Mouse (Mus musculus) liver, postnatal 0 days (tissue): ENCODE data around the gene Rasgef1b. TPM values are rescaled to one million over a fixed set of nuclear protein-coding genes. Genes with fewer than 3 reads are reported as not detected.

ENCODE experiments used
- ATAC-seq: fragments of 200-750 bp; cut with Nextera tagmentation; 2 replicates; pipeline ENCODE4 v1.8.0; 2017; ENCODE audit warnings: mild to moderate bottlenecking, moderate library complexity
- DNase-seq: peaks from one replicate; pipeline ENCODE4 v3.0.0-alpha.2; 2016
- H3K27ac ChIP-seq: fragments of 300-500 bp; sonication (generic); 2 replicates; pipeline ENCODE4 v1.5.1; 2014; ENCODE audit warnings: antibody characterized with exemption, moderate library complexity, mild to moderate bottlenecking, low read depth
- H3K27me3 ChIP-seq: fragments of 300-500 bp; sonication (generic); 2 replicates; pipeline ENCODE4 v1.6.1; 2014; ENCODE audit warnings: low read length, control low read depth, mixed read lengths; ENCODE audit not compliant: insufficient read depth
- H3K36me3 ChIP-seq: fragments of 300-500 bp; sonication (generic); replicated peaks from 2 replicates; pipeline ENCODE4 v1.6.1; 2014; ENCODE audit warnings: mild to moderate bottlenecking, control low read depth, low read length, moderate library complexity, mixed read lengths; ENCODE audit not compliant: insufficient read depth
- H3K4me1 ChIP-seq: fragments of 300-500 bp; sonication (generic); 2 replicates; pipeline ENCODE4 v1.6.1; 2014; ENCODE audit warnings: antibody characterized with exemption, mild to moderate bottlenecking, control low read depth; ENCODE audit not compliant: insufficient read depth
- H3K4me2 ChIP-seq: fragments of 300-500 bp; sonication (generic); 2 replicates; pipeline ENCODE4 v1.6.1; 2014; ENCODE audit warnings: low read depth, mild to moderate bottlenecking, low read length, moderate library complexity, mixed read lengths
- H3K4me3 ChIP-seq: fragments of 300-500 bp; sonication (generic); 2 replicates; pipeline ENCODE4 v1.5.1; 2014; ENCODE audit warnings: low read depth, low read length
- H3K9ac ChIP-seq: fragments of 300-500 bp; sonication (generic); replicated peaks from 2 replicates; pipeline ENCODE4 v1.6.1; 2014; ENCODE audit warnings: mild to moderate bottlenecking, moderate library complexity
- H3K9me3 ChIP-seq: fragments of 300-500 bp; sonication (generic); 2 replicates; pipeline ENCODE4 v1.6.1; 2016; ENCODE audit warnings: mild to moderate bottlenecking, control low read depth, low read length, mixed read lengths
- CTCF ChIP-seq: sonication (generic); IDR thresholded peaks from 2 replicates; pipeline ENCODE4 v1.5.1; 2016; ENCODE audit warnings: antibody characterized with exemption, low read depth
- EP300 ChIP-seq: IDR thresholded peaks from 2 replicates; pipeline ENCODE4 v1.6.1; 2016; ENCODE audit warnings: antibody characterized with exemption, low read depth, mild to moderate bottlenecking
- WGBS: fragments of 180-500 bp; shearing (Covaris S2); extraction: QIAGEN DNeasy Blood & Tissue Kit; methylation state at CpG from one replicate; pipeline ENCODE4 v1.1.7; 2014; ENCODE audit not compliant: insufficient replicate concordance; 5-methylcytosine and 5-hydroxymethylcytosine counted together
- polyA plus RNA-seq: library from polyadenylated mRNA; unstranded; fragments of >200 nt; fragmentation: Nextera tagmentation; extraction: Ambion mirVana; gene quantifications from 2 replicates; pipeline ENCODE4 v1.2.1, GENCODE M21; 2015

Gene Rasgef1b
- polyA plus RNA-seq, 1 experiment from 2014 or later = 11.8 TPM

DNA sequence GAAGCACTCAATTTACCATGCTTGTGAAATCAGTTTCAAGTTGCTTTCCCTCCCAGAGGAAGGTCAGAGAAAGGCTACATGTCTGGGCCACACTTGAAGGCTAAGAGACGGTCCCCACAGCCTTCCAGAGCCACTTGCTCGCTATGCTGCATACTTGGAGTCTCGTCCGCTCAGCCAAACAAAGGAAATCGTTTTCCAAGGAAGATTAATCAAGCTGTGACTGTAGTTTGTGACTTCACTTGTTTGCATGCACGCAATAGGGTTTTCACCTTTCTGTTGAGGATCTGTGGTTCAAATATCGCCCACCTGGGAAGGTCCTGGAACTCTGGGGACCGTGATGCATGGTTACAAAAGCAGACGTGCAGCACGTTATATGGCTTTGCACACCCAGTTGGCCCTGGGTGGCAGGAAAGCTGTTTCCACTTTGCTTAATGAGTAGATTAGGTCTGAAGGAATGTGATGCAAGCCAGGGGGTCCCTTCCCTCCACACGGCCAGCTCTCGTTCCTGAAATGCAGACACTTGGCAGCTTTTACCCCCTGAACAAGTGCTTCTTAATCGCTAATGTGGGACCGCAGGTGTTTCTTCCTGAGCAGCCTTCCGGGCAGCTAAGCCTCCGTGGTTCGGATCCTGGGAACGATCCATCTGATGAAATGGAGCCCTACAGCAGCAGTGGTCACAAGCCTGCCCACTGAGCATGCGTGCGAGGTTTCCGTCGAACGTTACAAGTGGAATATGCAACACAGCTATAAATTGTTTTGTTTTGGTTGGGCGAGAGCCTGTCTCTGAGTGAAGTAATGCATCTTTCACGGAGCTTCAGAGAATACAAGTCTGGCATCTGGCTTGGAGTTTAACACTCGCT is 537.7 kb downstream of the Rasgef1b start:
- 72% methylated on average over 26 of the region's 26 CpGs for WGBS
- Histone ChIP-seq H3K9me3 (no peaks in the 10 kb centered on the region), H3K4me1 (no peaks in the 10 kb centered on the region), H3K9ac (no peak overlapping the region), H3K27ac (no peak overlapping the region), H3K4me3 (no peak overlapping the region), H3K36me3 (no peaks in the 10 kb centered on the region), H3K27me3 (no peaks in the 10 kb centered on the region), H3K4me2 (no peak overlapping the region)
- TF ChIP-seq CTCF = no peak
- TF ChIP-seq EP300 = no peak
- no peak for DNase-seq
- no peak for ATAC-seq

DNA sequence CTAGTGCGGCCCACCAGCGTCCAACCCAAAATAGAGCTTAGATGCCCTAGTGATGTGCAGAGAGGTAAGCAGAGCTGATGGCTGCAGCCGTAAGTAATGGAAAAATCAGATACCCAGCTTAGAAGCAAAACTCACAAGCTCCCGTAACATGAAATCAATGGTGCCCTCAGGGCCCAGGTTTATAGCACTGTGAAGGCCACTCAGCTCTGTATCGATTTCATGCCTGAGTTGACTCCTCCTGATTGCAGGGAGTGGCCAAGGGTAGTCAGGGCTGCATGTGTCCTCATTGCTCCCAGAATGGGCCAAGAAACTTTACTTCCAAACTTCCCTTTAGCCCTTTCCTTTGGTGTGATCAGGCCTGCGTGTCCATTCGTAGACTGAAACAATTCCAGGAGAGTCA is 545.2 kb downstream of the Rasgef1b start:
- H3K4me3 ChIP-seq = no peak overlapping the region
- ATAC-seq = no peak
- no peak overlapping the region for H3K4me2 ChIP-seq
- no peaks in the 10 kb centered on the region for H3K27me3 ChIP-seq
- H3K9me3 ChIP-seq = peaks cover 3% of the 10 kb centered on the region
- H3K4me1 ChIP-seq = no peaks in the 10 kb centered on the region
- H3K9ac ChIP-seq = no peak overlapping the region
- no peaks in the 10 kb centered on the region for H3K36me3 ChIP-seq
- TF ChIP-seq CTCF = no peak
- TF ChIP-seq EP300 = no peak
- H3K27ac ChIP-seq = no peak overlapping the region
- DNase-seq = no peak
- 81% methylated on average over 7 of the region's 7 CpGs for WGBS

- H3K4me2 ChIP-seq = no peak overlapping the region
- no peak for TF ChIP-seq CTCF
- no peak for TF ChIP-seq EP300
- no peak for DNase-seq
- no peak overlapping the region for H3K9ac ChIP-seq
- no peak for ATAC-seq
- H3K4me1 ChIP-seq = no peaks in the 10 kb centered on the region
- H3K4me3 ChIP-seq = no peak overlapping the region
- no peak overlapping the region for H3K27ac ChIP-seq
- no peaks in the 10 kb centered on the region for H3K36me3 ChIP-seq
- H3K27me3 ChIP-seq = no peaks in the 10 kb centered on the region
- WGBS = 68% methylated on average over 8 of the region's 8 CpGs
- peaks cover 4% of the 10 kb centered on the region; the same call in 1 of the 2 replicates for H3K9me3 ChIP-seq
These were observed 554.1 kb downstream of the Rasgef1b start for GRCm38 (mm10) chr5:99174608-99175385.

DNA sequence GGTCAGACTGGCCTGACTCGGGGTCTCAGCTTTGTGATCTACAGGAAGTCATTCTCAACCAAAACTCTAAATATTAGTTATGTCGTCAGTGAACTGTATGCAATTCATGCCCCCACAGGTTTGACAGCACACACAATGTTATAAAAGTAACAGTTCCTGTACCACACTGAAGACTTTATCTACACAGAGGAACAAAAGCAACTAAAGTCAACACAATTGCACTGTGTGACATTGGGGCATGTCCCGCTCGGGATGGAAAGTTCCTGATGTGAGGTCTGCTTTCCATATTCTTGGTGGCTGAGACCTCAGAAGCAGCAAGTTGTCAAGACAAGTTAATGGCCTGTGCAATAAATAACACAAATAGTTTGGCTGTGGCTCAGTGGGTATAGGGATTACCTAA is 559.0 kb downstream of the Rasgef1b start:
- TF ChIP-seq CTCF (no peak), EP300 (no peak)
- Histone ChIP-seq H3K36me3 (no peaks in the 10 kb centered on the region), H3K4me1 (no peaks in the 10 kb centered on the region), H3K27ac (no peak overlapping the region), H3K4me2 (no peak overlapping the region), H3K27me3 (no peaks in the 10 kb centered on the region), H3K9me3 (no peaks in the 10 kb centered on the region), H3K9ac (no peak overlapping the region), H3K4me3 (no peak overlapping the region)
- DNase-seq (no peak), ATAC-seq (no peak)
- 58% methylated on average over 4 of the region's 4 CpGs for WGBS

DNA sequence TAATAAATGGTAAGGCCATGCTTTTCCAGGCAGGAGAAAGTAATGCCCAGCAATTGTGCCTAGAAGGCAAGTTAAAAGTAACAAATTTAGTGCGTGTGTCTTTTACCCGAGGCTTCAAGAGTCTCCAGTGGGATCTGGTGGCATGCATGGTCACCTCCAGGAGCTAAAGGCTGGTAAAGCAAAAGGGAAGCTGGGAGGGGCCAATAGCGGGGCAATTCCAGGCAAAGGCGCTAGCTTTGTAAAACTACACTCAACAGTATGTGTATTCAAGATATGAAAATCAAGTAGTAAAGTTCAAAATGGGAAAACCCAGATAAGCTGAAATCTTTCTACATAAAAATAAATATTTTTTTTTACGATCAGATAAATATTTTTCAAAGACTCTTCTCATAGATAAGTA is 561.1 kb downstream of the Rasgef1b start:
- no peak for DNase-seq

More for the DNA sequence above, 561.1 kb downstream of the Rasgef1b start:
- Histone ChIP-seq H3K9ac (no peak overlapping the region), H3K4me3 (no peak overlapping the region), H3K27ac (no peak overlapping the region), H3K9me3 (no peaks in the 10 kb centered on the region), H3K36me3 (no peaks in the 10 kb centered on the region), H3K4me2 (no peak overlapping the region), H3K4me1 (no peaks in the 10 kb centered on the region), H3K27me3 (no peaks in the 10 kb centered on the region)
- TF ChIP-seq EP300 (no peak), CTCF (no peak)
- ATAC-seq = no peak
- WGBS = 79% methylated on average over 5 of the region's 5 CpGs

Other genes starting within 250 kb of the Rasgef1b start
- gene Vamp9, start 177.2 kb upstream of the Rasgef1b start, polyA plus RNA-seq = 0.15 TPM in 1 of 2 replicates, not detected in the other
- gene Hnrnpd, start 249.9 kb upstream of the Rasgef1b start, polyA plus RNA-seq = 38.1 and 45.4 TPM in 2 replicates
- gene 4930524J08Rik, start 250.0 kb upstream of the Rasgef1b start, polyA plus RNA-seq = 0.96 and 1.4 TPM in 2 replicates